Mouse (Mus musculus) spleen, adult 2 months (tissue): ENCODE data around the gene Ccdc12. TPM values are rescaled to one million over a fixed set of nuclear protein-coding genes. Genes with fewer than 3 reads are reported as not detected.

Experiments used
- DNase-seq, 2 experiments: peaks; one replicate each; pipeline versions ENCODE4 v3.0.0 to v3.0.0-alpha.2; 2012 to 2021; ENCODE audit warnings: low spot score in 2 of 2, low read depth in 1 of 2
- H3K27ac ChIP-seq: fragments of 200-500 bp; 2 replicates; pipeline ENCODE4 v1.5.1; 2012; ENCODE audit warnings: low read length, inconsistent platforms; ENCODE audit not compliant: insufficient read depth
- H3K27me3 ChIP-seq: fragments of 200-500 bp; 2 replicates; pipeline ENCODE4 v1.6.1; 2012; ENCODE audit warnings: mild to moderate bottlenecking, moderate library complexity, low read length, inconsistent platforms; ENCODE audit not compliant: control insufficient read depth, insufficient read depth
- H3K36me3 ChIP-seq: fragments of 200-500 bp; 2 replicates; pipeline ENCODE4 v1.6.1; 2012; ENCODE audit warnings: mild to moderate bottlenecking, low read length, inconsistent platforms; ENCODE audit not compliant: control insufficient read depth, insufficient read depth
- H3K4me1 ChIP-seq: fragments of 200-500 bp; 2 replicates; pipeline ENCODE4 v1.6.1; 2011; ENCODE audit warnings: inconsistent platforms; ENCODE audit not compliant: control insufficient read depth, insufficient read depth, insufficient read length
- H3K4me3 ChIP-seq: fragments of 200-500 bp; 2 replicates; pipeline ENCODE4 v1.5.1; 2011; ENCODE audit warnings: mild to moderate bottlenecking, inconsistent platforms; ENCODE audit not compliant: insufficient read depth, insufficient read length; ENCODE audit errors: extremely low read depth
- CTCF ChIP-seq: fragments of 200-500 bp; IDR thresholded peaks from 2 replicates; pipeline ENCODE4 v1.5.1; 2011; ENCODE audit warnings: mild to moderate bottlenecking, inconsistent platforms; ENCODE audit not compliant: insufficient read depth, insufficient read length, insufficient replicate concordance; ENCODE audit errors: extremely low read depth
- POLR2A ChIP-seq: fragments of 200-500 bp; IDR thresholded peaks from 2 replicates; pipeline ENCODE4 v1.6.1; 2011; ENCODE audit warnings: low read depth, low read length, inconsistent platforms
- WGBS: fragments of 180-500 bp; shearing (Covaris S2); methylation state at CpG from one replicate; pipeline ENCODE4 v1.1.7; 2018; 5-methylcytosine and 5-hydroxymethylcytosine counted together
- polyA plus RNA-seq: library from polyadenylated mRNA; depleted of rRNA; stranded (reverse); fragments of >200 nt; gene quantifications from 2 replicates; pipeline ENCODE4 v1.2.3, GENCODE M21; 2012

Ccdc12 gene
- polyA plus RNA-seq, 1 experiment: 103 TPM

DNA sequence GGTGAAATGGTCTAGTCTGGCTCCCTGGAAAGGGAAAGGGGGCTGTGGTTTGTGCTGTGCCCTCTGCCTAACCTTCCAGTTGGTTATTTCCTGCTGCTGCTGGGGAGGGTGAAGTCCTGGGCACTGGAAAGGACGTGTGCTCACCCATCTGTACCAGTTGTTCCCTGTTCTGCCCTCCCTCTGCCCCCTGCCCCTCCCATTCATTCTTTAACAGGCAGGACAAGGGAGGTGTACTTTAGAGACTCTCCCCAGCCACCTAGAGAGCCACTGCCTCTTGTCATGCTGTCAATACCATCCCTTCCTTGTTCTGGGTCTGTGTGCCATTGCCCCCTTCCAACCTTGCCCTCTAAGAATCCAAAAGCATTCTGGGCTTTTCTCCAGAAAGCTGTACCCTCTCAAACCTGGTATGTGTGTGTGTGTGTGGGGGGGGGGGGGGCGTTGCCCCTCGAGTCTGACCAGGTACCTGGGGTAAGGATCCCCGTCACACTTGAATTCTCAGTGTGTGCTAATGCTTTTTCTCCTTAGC, 27.3 kb downstream of the Ccdc12 start:
- no peak overlapping the region for H3K27ac ChIP-seq
- WGBS: 39% methylated on average over 4 of the region's 4 CpGs
- DNase-seq: no peak
- TF ChIP-seq POLR2A: no peak
- TF ChIP-seq CTCF: no peak
- no peaks in the 10 kb centered on the region for H3K27me3 ChIP-seq
- H3K36me3 ChIP-seq: no peaks in the 10 kb centered on the region
- no peak overlapping the region for H3K4me3 ChIP-seq
- peaks cover 37% of the 10 kb centered on the region for H3K4me1 ChIP-seq

DNA sequence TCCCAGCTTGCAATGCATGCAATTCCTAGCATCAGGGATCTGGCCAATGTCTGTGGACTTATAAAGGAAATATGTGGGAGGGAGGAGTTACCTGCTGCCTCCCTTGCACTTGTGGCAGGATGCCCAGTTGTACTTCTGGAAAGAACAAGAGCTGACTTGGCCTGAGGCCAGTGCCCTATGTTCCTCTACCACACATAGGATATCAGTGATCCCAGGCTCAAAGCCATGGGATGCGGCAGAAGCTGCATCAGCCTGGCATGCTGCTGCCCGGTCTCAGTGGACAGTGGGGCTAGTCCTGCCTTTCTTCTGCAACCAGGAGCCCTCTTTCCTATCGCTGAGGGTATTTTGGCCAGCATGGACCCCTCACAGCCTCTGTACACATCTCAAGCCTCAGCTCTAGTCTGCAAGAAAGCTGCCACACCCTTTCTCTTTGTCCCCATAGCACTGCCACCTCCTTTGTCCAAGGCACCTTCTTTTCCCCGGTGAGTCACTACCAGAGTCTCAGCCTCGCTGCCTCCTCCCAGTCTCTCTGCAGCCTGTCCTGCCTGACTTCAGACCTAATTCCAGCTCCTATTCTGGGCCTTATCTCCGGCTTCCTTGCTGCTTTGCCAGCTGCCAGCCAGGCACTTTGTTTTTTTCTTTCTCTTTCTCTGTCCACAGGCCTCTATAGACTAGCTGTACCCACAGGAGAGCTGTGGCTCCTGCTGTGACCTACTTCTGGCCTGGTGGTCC, 28.0 kb downstream of the Ccdc12 start:
- no peak for TF ChIP-seq CTCF
- no peak for TF ChIP-seq POLR2A
- Histone ChIP-seq H3K27ac (no peak overlapping the region), H3K4me3 (no peak overlapping the region), H3K36me3 (no peaks in the 10 kb centered on the region), H3K27me3 (no peaks in the 10 kb centered on the region), H3K4me1 (peaks cover 37% of the 10 kb centered on the region)
- no peak for DNase-seq
- 73% methylated on average over 6 of the region's 6 CpGs for WGBS

DNA sequence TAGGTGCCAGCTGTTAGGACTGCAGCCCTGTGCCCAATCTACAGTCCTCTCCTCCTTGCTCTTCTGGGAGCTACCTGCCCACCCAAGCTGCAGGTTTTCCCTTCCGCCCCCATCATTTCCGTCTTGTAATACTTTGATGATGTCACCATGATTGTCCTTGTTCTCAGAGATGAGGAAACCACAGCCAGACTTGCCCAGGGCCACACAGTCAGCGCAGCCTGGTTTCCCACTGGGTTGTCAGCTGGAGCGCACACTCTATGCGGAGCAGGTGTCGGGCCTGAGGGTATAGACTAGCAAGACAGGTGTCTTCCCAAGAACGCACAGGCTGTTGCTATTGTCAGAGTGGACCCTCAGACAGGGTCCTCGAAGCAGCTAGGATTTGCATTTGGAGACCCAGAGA, 28.9 kb downstream of the Ccdc12 start:
- Histone ChIP-seq H3K36me3 (no peaks in the 10 kb centered on the region), H3K4me1 (peaks cover 37% of the 10 kb centered on the region), H3K27me3 (no peaks in the 10 kb centered on the region), H3K27ac (no peak overlapping the region; the same call in 1 of the 2 replicates), H3K4me3 (no peak overlapping the region)
- TF ChIP-seq POLR2A (no peak), CTCF (no peak)
- 71% methylated on average over 8 of the region's 8 CpGs for WGBS
- no peak for DNase-seq

DNA sequence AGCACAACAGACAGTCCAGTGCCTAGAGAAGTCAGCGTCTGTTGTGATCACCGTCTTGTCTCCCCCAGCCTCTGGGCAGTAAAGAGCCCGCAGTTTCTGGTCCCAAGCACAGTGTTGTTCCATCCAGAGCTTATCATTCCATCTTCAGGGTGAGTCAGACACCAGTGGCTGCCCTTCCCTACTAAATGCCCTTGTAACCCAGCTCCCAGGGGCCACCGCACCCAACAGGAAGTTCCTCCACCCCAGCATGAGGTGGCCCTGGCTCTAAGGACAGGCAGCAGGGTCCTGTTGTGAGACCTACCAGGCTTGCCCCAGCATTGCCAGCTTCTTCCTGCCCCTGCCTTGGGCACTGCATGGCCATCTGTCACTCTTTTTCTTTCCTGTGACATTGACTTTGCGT, 29.3 kb downstream of the Ccdc12 start:
- 48% methylated on average over 5 of the region's 5 CpGs for WGBS
- Histone ChIP-seq H3K27me3 (no peaks in the 10 kb centered on the region), H3K27ac (no peak overlapping the region; the same call in 1 of the 2 replicates), H3K4me1 (peaks cover 37% of the 10 kb centered on the region), H3K4me3 (no peak overlapping the region), H3K36me3 (no peaks in the 10 kb centered on the region)
- DNase-seq: no peak
- TF ChIP-seq CTCF (no peak), POLR2A (no peak)

DNA sequence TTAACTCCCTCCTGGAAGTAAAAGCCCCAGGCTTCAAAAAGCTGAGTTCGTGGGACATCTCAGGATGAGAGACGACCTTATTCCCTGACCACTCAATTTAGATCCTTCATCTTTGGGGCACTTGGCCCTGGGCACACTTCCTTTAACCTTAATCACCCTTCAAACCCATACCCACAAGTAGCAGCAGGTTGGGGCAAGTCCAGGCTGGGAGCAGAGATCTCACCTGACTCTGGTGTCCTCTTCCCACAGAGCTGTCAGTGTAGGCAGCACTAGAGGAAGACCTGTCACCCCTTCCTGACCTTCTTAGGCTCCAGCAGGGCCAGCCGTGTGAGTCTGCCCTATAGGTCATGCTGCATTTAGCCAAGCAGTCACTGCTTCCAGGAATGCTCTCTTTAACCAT, 30.2 kb downstream of the Ccdc12 start:
- Histone ChIP-seq H3K36me3 (no peaks in the 10 kb centered on the region), H3K4me1 (peaks cover 32% of the 10 kb centered on the region)
- 81% methylated on average over 3 of the region's 3 CpGs for WGBS

DNA sequence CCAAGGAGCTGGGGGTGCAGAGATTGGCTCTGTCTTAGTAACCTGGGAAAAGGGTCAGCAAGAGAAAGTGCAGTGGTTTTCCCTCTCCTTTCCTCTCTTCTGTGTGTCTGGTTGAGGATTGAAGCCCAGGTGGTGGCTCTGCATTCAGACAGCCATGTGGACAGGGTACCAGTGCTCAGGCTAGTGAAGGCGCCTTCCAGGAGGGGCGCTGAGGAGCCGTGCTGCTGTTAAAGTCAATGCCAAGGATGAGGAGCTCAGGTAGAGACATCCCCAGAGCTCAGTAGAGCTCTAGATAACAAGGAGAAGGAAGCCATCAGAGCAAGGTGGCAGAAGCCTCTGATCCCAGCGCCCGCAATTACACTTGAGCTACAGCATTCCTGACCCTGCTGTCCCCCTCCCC, 30.8 kb downstream of the Ccdc12 start:
- Histone ChIP-seq H3K27ac (no peak overlapping the region), H3K4me1 (peaks cover 29% of the 10 kb centered on the region), H3K27me3 (no peaks in the 10 kb centered on the region), H3K36me3 (no peaks in the 10 kb centered on the region), H3K4me3 (no peak overlapping the region)
- TF ChIP-seq CTCF: no peak
- TF ChIP-seq POLR2A: no peak
- WGBS: 90% methylated on average over 5 of the region's 5 CpGs
- no peak for DNase-seq

More for the DNA sequence above, 30.2 kb downstream of the Ccdc12 start:
- Histone ChIP-seq H3K4me3 (no peak overlapping the region), H3K27me3 (no peaks in the 10 kb centered on the region), H3K27ac (no peak overlapping the region)
- TF ChIP-seq POLR2A: no peak
- TF ChIP-seq CTCF: no peak
- DNase-seq: no peak

DNA sequence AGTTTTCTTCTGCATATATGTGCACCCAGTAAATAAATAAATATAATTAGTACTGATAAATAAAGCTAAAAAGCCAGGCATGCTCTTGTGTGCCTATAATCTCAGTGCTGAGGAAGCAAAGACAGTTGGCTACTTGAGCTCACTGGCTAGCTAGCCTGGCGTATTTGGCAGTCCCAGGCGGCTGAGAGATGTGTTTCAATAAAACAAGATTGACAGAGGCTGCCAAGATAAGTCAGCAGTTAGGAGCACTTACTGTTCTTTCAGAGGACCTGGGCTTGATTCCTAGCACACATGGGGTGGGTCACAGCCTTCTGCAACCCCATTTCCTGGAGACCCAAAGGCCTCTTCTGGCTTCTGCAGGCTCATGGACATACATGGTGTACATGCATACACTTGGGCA, 31.5 kb downstream of the Ccdc12 start:
- no peak for DNase-seq
- TF ChIP-seq POLR2A (no peak), CTCF (no peak)
- no peak overlapping the region for H3K4me3 ChIP-seq
- H3K4me1 ChIP-seq: peaks cover 27% of the 10 kb centered on the region
- H3K36me3 ChIP-seq: peaks cover 3% of the 10 kb centered on the region; the same call in 1 of the 2 replicates
- WGBS: 94% methylated on average over 2 of the region's 2 CpGs
- H3K27me3 ChIP-seq: no peaks in the 10 kb centered on the region
- H3K27ac ChIP-seq: no peak overlapping the region
